Mouse (Mus musculus): ENCODE results near the gene Iqcj.
"Not testable (repeated sequence)": the region's sequence is repeated elsewhere in the genome, so short reads cannot be mapped to it uniquely, and the experiment has no call there.

The Iqcj gene

DNA sequence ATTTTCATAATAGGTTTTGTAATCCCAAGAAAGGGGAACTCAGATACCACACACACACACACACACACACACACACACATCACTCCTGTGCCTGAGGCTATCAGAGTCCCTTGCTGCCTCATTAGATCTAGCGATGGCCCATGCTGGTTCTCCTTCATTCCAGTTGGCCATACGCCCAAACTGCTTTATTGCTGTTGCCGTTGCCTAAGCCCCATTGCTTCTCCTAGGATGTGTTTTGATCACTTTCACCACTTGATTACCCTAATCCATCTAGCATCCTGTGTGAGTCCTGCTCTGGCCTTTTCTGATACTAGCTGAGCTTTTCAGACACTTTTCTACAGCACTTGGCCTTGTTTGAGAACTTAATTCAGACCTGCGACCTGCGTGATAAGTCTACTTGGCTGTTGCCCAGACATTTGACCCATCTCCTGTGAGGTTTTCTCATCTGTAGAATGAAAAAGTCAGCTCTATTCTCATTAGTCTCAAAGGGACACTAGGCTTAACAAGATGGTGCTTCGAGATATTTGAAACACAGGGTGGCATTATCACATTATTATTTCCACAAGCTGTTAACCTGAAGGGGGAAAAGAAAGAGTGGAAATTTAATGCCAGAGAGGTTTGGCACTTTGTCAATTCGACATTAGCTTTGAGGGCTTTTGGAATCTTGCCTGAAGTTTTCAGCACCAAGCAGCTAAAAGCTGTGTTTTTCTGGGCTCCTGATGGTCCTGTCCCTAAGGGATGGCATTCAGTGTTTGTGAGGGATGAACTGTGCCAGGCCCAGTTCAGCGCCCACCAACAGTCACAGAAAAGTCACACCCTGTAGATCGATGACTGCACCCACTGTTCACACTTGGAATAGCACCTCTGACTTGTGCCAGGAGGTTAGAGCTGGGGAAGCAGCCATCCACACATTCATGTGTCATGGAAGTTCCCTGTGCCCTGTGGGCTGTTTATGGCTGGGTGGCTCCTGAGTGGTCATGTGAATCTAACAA is 179.7 kb downstream of the Iqcj start:
- DNase-seq (ENCODE audit: low read depth, low spot score) = no peak

DNA sequence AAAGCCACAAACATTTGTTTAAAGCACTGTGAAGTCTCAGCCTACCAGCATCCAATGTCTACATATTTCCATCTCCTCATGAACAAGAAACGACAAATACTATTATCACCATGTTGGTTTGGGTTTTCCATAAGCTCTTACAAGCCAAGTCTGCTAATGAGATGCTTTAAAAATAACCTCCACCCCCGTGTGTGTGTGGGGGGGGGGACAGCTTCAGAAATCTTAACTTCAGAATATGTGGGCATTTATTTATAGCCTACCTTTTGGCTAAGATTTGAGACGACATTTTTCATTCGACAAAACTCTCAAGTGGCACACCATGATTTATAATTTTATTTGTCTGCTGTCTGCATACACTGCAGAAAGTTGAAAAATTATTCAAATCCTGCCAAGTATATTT is 185.4 kb downstream of the Iqcj start:
- no peak for DNase-seq (ENCODE audit: low read depth, low spot score)

DNA sequence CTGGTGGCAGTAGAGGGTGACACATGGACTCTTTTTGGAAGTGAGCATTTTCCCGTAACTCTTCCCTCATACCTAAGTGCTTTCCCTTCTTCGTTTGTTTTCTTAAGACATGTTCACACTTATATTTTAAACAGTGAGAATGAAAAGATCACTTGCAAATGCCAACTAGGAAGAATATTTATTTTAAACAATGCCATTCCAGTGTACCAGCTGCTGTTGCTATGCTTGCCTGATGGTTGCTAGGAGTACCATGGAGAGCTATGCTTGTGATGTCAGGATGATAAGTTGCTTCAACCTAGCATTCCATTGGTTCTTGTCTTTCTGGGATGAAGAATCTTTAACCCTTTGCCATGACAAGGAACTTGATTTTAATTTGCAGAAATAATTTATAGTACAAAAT is 193.0 kb downstream of the Iqcj start:
- DNase-seq (ENCODE audit: low read depth, low spot score) = no peak

DNA sequence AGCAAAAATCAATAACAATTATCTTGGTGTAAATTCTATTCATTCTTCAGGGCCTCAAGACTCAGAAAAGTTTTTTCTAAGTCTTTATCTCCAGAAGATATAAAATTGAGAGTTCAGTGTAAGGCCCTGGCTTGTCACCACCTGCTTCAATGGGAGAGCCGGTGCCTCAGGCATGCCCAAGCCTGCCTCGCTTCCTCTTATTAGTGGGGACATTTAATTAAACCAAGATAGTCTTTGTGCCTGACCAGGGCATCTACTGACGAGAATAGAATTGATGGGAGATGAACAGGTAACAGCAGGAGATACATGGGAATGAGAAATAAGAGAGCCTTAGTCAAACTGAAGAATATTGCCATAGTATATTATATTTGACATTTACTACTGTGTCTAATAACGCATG is 200.1 kb downstream of the Iqcj start:
- no peak for DNase-seq (ENCODE audit: low read depth, low spot score)

DNA sequence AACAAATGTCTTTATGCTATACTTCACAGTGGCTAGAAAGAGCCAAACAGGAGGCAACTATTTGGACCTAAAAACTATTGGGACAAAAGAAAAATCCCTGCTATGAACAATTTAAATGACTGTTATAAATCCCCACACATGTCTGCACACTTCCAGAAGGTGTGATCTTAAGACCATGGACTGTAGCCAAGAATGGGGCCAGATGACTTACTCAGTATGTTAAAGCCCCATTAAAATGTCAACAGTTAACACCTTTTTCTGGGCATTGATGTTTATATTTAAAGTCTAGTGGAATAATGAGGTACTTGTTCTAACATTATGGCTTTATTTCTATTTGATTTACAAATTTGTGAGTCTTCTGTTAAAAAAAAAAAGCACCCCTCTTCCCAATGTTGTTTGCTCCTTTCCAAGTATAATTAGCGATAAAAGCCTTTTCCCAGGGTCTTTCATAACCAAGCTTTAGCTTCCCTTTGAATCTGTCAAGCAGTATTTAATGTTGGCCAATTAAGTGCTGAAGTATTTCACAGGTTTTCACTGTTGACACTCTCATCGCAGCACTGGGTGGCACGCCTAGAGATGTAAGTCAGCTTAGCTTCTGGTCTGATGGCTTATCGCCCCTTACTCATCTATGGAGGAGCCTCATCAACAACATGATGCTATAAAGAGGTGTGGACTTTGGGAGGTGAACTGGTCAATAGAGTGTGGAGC is 204.9 kb downstream of the Iqcj start:
- DNase-seq (ENCODE audit: low read depth, low spot score) = peak; percentile 82

DNA sequence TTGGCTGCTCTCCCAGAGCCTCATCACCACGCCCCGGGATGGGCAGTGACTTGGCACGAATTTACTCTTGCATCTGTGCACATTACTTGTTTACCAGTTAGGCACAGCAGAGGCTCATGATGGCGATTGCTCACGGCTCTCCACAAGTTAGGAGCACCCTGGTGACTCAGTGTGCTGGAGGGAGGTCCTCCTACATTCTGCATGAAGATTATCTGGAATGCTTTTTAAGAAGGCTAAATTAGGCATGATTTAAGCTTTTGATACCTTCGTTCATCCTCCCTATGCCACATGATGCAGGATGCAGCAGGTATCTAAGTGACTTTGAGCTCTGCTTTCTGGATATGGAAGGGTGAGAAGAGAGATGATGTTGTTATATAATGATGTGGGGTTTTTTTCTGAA is 207.5 kb downstream of the Iqcj start:
- not testable (repeated sequence) for DNase-seq (ENCODE audit: low read depth, low spot score)

DNA sequence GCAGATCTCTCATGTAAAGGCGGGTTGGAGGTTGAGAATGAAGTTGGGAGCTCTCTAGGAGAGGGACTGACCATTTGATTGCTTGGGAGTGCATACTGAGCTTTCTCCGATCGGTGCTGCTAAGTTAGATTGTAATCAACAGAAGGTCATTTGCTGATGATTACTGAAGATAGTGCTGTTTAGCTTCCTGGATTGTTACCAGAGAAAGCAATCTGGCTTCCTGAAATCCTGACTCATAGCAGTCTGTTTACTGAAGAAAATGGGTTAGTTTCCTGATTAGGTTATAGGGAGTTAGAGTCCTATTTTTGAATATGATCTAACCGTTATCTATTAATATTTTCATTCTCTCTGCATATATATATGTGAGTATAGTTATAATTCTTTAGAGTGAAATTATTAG is 209.3 kb downstream of the Iqcj start:
- DNase-seq (ENCODE audit: low read depth, low spot score) = no peak

DNA sequence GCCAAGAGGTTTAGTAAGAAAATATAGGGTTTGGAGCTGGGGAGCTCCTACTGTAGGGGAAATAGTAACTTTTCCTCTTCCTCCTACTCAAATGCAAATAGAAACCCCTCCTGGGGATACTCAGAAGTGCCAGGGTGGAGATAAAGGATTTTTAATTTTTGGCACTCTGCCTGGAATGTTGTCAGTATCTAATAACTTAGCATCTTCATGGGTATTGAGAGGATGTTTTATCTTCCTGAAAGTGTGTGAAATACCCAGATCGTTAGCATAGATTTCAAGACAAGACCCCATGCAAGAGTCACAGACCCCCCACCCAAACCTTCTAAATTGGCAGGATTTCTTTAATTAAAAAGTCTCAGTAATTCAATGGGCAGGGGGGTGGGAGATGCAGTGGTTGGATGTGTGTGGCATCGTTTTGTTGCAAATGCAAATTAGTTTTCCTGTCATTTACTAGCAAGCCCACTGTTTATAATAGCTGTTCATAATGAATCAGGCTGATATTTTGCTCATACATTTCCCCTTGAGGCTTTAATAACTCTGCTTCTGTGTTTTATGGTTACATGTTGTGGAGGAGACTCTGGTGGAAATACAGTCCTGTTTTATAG is 213.2 kb downstream of the Iqcj start:
- no peak for DNase-seq (ENCODE audit: low read depth, low spot score)
